Mouse (Mus musculus): Measurements from ENCODE around the gene Smpd3.

The Smpd3 gene

GRCm38 (mm10) chr8:106288732-106289131 lies 49.1 kb downstream of the Smpd3 start:
- DNase-seq, result no peak

GRCm38 (mm10) chr8:106287445-106287844 lies 50.3 kb downstream of the Smpd3 start:
- no peak for DNase-seq

GRCm38 (mm10) chr8:106280844-106281243 lies 56.9 kb downstream of the Smpd3 start:
- DNase-seq, result no peak

- no peak for DNase-seq
Observed at GRCm38 (mm10) chr8:106280154-106280553, 57.6 kb downstream of the Smpd3 start.

GRCm38 (mm10) chr8:106278367-106279042 lies 59.3 kb downstream of the Smpd3 start:
- DNase-seq, result no peak

GRCm38 (mm10) chr8:106276709-106277317 lies 61.0 kb downstream of the Smpd3 start:
- DNase-seq, result no peak

- no peak for DNase-seq
Observed at GRCm38 (mm10) chr8:106273468-106273867, 64.3 kb downstream of the Smpd3 start.

GRCm38 (mm10) chr8:106271378-106271777 lies 66.4 kb downstream of the Smpd3 start:
- no peak for DNase-seq

GRCm38 (mm10) chr8:106270804-106271203 lies 67.0 kb downstream of the Smpd3 start:
- no peak for DNase-seq

- DNase-seq, result no peak
Observed at GRCm38 (mm10) chr8:106268710-106269346, 69.0 kb downstream of the Smpd3 start.

GRCm38 (mm10) chr8:106265398-106265797 lies 72.4 kb downstream of the Smpd3 start:
- no peak for DNase-seq

GRCm38 (mm10) chr8:106263928-106264327 lies 73.9 kb downstream of the Smpd3 start:
- no peak for DNase-seq

GRCm38 (mm10) chr8:106262343-106262742 lies 75.4 kb downstream of the Smpd3 start:
- DNase-seq, result no peak

- no peak for DNase-seq
Observed at GRCm38 (mm10) chr8:106260894-106261293, 76.9 kb downstream of the Smpd3 start.

GRCm38 (mm10) chr8:106259579-106260255 lies 78.1 kb downstream of the Smpd3 start:
- peak; percentile 63 to 70 for DNase-seq

GRCm38 (mm10) chr8:106258169-106258568 lies 79.6 kb downstream of the Smpd3 start:
- DNase-seq, result peak; percentile 31 to 34

GRCm38 (mm10) chr8:106250186-106250585 lies 87.6 kb downstream of the Smpd3 start:
- DNase-seq, result no peak

GRCm38 (mm10) chr8:106237106-106237505 lies 100.7 kb downstream of the Smpd3 start:
- peak; percentile 26 to 35 for DNase-seq

- DNase-seq, result no peak
Observed at GRCm38 (mm10) chr8:106234567-106235261, 103.1 kb downstream of the Smpd3 start.

GRCm38 (mm10) chr8:106232751-106233150 lies 105.0 kb downstream of the Smpd3 start:
- DNase-seq, result no peak

GRCm38 (mm10) chr8:106231536-106231935 lies 106.3 kb downstream of the Smpd3 start:
- DNase-seq, result no peak

GRCm38 (mm10) chr8:106226589-106226988 lies 111.2 kb downstream of the Smpd3 start:
- DNase-seq, result peak; percentile 63 to 71

- DNase-seq, result no peak
Observed at GRCm38 (mm10) chr8:106219620-106220019, 118.2 kb downstream of the Smpd3 start.

All from cerebellum, postnatal 36 days (tissue).